Mouse (Mus musculus) stomach, embryonic 16.5 days (tissue): ENCODE measurements around the gene Sulf2. TPM values are rescaled to one million over a fixed set of nuclear protein-coding genes. Genes with fewer than 3 reads are reported as not detected.
A peak's percentile ranks its signal among the peaks of the same experiment; 100 is the strongest.
"Not testable (repeated sequence)": the region's sequence is repeated elsewhere in the genome, so short reads cannot be mapped to it uniquely, and the experiment has no call there.

Experiments
- ATAC-seq: fragments of 200-750 bp; cut with Nextera tagmentation; 2 replicates; pipeline ENCODE4 v1.8.0; 2017; ENCODE audit warnings: moderate number of reproducible peaks, moderate TSS enrichment; ENCODE audit not compliant: insufficient read depth, low FRiP score
- H3K27ac ChIP-seq: fragments of 300-500 bp; sonication (generic); 2 replicates; pipeline ENCODE4 v1.5.1; 2014; ENCODE audit warnings: low read length
- H3K27me3 ChIP-seq: fragments of 300-500 bp; sonication (generic); 2 replicates; pipeline ENCODE4 v1.6.1; 2014; ENCODE audit warnings: low read length, control low read depth, mixed read lengths; ENCODE audit not compliant: control insufficient read depth, insufficient read depth
- H3K36me3 ChIP-seq: fragments of 300-500 bp; sonication (generic); 2 replicates; pipeline ENCODE4 v1.6.1; 2014; ENCODE audit warnings: low read length; ENCODE audit not compliant: control insufficient read depth, insufficient read depth
- H3K4me1 ChIP-seq: fragments of 300-500 bp; sonication (generic); 2 replicates; pipeline ENCODE4 v1.6.1; 2014; ENCODE audit warnings: low read length, control low read depth, mixed read lengths; ENCODE audit not compliant: control insufficient read depth, insufficient read depth
- H3K4me2 ChIP-seq: fragments of 300-500 bp; sonication (generic); 2 replicates; pipeline ENCODE4 v1.6.1; 2014; ENCODE audit warnings: low read depth, low read length, mixed read lengths
- H3K4me3 ChIP-seq: fragments of 300-500 bp; sonication (generic); replicated peaks from 2 replicates; pipeline ENCODE4 v1.5.1; 2014; ENCODE audit warnings: mild to moderate bottlenecking, low read length
- H3K9ac ChIP-seq: fragments of 300-500 bp; sonication (generic); 2 replicates; pipeline ENCODE4 v1.6.1; 2014; ENCODE audit warnings: low read length
- H3K9me3 ChIP-seq: fragments of 300-500 bp; sonication (generic); replicated peaks from 2 replicates; pipeline ENCODE4 v1.6.1; 2016; ENCODE audit warnings: low read length, control low read depth; ENCODE audit not compliant: control insufficient read depth
- WGBS: fragments of 180-500 bp; shearing (Covaris S2); extraction: QIAGEN DNeasy Blood & Tissue Kit; methylation state at CpG from one replicate; pipeline ENCODE4 v1.1.7; 2014; 5-methylcytosine and 5-hydroxymethylcytosine counted together
- polyA plus RNA-seq: library from polyadenylated mRNA; unstranded; fragments of >200 nt; fragmentation: Nextera tagmentation; extraction: Ambion mirVana; gene quantifications from 2 replicates; pipeline ENCODE4 v1.2.1, GENCODE M21; 2015

Gene Sulf2
- polyA plus RNA-seq, 1 experiment from 2014 or later, result 124 TPM

DNA sequence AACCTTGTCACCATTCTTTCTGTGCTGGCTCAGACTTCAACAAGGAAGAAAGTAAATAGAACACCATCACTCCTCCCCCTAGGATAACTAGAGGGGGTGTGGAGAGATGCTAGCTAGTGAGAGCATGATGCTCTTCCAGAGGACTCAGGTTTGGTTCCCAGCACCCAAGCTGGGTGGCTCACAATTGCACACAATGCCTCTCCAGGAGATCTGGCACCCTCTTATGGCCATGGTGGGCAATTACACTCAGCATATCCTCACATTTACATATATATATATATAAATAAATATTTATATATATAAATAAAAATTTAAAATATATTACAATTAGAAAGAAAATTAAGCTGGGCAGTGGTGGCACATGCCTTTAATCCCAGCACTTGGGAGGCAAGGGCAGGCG, 58.6 kb downstream of the Sulf2 start:
- H3K4me2 ChIP-seq, result no peak overlapping the region
- ATAC-seq, result no peak
- no peaks in the 10 kb centered on the region for H3K4me1 ChIP-seq
- no peak overlapping the region for H3K4me3 ChIP-seq
- peaks cover 11% of the 10 kb centered on the region; the same call in 1 of the 2 replicates for H3K36me3 ChIP-seq
- no peak overlapping the region for H3K27ac ChIP-seq
- H3K9ac ChIP-seq, result no peak overlapping the region
- 93% methylated on average over 1 of the region's 1 CpGs for WGBS
- no peaks in the 10 kb centered on the region for H3K27me3 ChIP-seq
- H3K9me3 ChIP-seq, result 0 out of 2 replicates have a peak, but pooled peaks cover 3% of the 10 kb centered on the region

DNA sequence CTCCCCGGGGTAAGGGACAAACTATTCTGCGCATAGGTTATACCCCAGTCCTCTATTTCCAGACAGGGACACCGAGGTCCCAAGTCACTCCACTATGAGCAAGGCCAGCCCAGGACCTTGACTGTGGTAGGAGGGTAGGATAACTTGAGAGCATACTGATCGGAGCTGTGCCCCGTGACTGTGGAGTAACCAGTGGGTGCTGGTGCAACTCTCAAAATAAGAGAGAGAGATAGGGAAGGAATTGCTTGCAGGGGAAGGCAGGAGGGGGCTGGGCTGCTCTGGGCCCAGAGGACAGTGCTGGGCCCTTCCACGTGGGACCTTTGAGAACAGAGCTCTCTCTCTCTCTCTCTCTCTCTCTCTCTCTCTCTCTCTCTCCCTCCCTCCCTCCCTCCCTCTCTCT, 59.2 kb downstream of the Sulf2 start:
- no peak for ATAC-seq
- Histone ChIP-seq H3K4me2 (no peak overlapping the region), H3K36me3 (peaks cover 11% of the 10 kb centered on the region; the same call in 1 of the 2 replicates), H3K27ac (no peak overlapping the region), H3K4me3 (no peak overlapping the region), H3K9me3 (0 out of 2 replicates have a peak, but pooled peaks cover 3% of the 10 kb centered on the region), H3K9ac (no peak overlapping the region), H3K4me1 (no peaks in the 10 kb centered on the region), H3K27me3 (no peaks in the 10 kb centered on the region)
- 92% methylated on average over 6 of the region's 6 CpGs for WGBS

DNA sequence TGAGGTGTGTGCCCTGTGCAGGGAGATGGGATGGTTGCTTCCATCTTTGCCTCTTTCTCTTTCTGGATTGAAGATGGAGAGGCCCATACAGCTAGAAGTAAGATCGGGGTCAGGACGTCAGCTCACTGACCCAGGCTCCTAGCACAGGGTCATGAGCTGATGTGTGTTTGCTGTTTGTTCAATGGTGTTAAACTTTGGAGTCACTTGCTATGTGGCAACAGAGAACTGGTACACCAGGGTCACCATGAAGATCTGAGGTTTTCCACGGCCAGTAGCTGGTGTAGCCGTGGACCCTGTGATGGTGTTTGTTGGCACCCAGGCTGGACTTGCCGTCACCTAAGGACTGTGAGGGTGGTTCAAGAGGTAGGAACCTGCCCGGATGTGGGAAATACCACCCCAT, 63.1 kb downstream of the Sulf2 start:
- Histone ChIP-seq H3K9me3 (0 out of 2 replicates have a peak, but pooled peaks cover 3% of the 10 kb centered on the region), H3K27ac (no peak overlapping the region), H3K36me3 (peaks cover 11% of the 10 kb centered on the region; the same call in 1 of the 2 replicates), H3K4me1 (0 out of 2 replicates have a peak, but pooled peaks cover 6% of the 10 kb centered on the region), H3K4me2 (no peak overlapping the region), H3K4me3 (no peak overlapping the region), H3K27me3 (no peaks in the 10 kb centered on the region), H3K9ac (no peak overlapping the region)
- 89% methylated on average over 6 of the region's 6 CpGs for WGBS
- ATAC-seq, result no peak

DNA sequence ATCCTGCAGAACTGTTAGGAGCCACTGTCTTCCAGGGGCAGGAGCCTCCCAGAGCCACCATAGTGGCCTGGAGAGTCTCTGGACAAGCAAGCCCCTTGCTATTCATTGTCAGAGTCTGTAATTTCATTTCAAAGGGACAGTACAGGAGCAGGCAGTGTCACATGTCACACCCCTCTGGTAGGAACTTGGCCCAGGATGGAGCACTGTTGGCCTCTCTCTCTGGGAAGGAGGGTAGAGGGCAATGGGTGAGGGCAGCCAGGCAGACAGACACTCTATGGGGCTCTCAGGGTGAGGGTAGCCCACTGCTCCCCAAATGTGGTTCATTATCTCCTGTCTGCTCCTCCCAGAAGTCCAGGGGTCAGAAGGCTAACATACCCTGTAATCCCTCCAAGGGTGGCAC, 63.9 kb downstream of the Sulf2 start:
- Histone ChIP-seq H3K4me1 (0 out of 2 replicates have a peak, but pooled peaks cover 6% of the 10 kb centered on the region), H3K9ac (no peak overlapping the region), H3K4me2 (no peak overlapping the region), H3K9me3 (no peaks in the 10 kb centered on the region), H3K27me3 (no peaks in the 10 kb centered on the region), H3K36me3 (peaks cover 11% of the 10 kb centered on the region; the same call in 1 of the 2 replicates), H3K27ac (no peak overlapping the region), H3K4me3 (no peak overlapping the region)
- no peak for ATAC-seq

DNA sequence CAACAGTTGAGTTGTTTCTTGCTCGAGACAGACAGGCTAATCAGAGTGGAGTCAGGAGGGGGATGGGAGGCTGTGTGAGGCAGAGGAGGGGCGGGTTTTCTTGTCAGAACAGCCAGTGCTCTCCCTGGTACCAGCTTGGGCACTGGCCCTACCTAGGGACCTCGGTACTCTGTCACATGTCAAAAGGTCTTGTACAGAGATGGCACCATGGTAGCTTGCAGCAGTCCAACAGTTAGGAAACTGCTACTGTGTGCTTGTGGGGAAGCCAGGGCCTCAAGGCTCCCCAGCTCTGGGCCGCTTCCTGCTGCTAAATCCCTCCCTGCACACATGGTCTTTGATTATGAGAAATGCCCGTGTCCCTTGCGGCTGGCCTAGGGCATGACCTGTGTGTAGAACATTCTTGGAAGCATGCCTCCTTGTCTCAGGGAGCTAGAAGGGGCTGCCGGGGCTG, 65.3 kb downstream of the Sulf2 start:
- no peak overlapping the region for H3K4me3 ChIP-seq
- H3K9me3 ChIP-seq, result no peaks in the 10 kb centered on the region
- H3K4me1 ChIP-seq, result 0 out of 2 replicates have a peak, but pooled peaks cover 6% of the 10 kb centered on the region
- WGBS, result 48% methylated on average over 7 of the region's 7 CpGs
- H3K27me3 ChIP-seq, result no peaks in the 10 kb centered on the region
- no peak overlapping the region for H3K4me2 ChIP-seq
- peak overlapping the region; percentile 6; the same call in 1 of the 2 replicates for H3K27ac ChIP-seq
- H3K9ac ChIP-seq, result peak overlapping the region; percentile 21; the same call in 1 of the 2 replicates
- peaks cover 20% of the 10 kb centered on the region; the same call in 1 of the 2 replicates for H3K36me3 ChIP-seq
- ATAC-seq, result no peak

DNA sequence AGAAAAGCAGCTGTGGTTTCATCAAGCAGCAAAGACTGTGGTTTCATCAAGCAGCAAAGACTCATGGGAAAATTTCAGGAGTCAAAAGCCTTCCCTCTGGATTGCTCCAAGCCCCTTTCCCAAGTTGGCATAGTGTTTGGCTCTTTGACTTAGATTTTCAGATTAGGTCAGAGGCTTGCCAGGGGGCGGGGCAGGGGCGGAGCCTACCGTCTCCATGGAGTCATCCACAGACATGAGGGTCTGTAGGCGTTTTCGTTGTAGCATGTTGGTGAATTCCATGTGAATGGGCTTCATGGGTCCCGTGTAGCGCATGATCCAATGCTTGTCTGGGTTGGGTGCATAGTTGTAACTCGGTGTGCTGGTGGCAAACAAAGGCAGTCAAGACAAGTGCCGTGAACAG, 66.5 kb downstream of the Sulf2 start:
- Histone ChIP-seq H3K27me3 (no peaks in the 10 kb centered on the region), H3K27ac (no peak overlapping the region), H3K4me3 (no peak overlapping the region), H3K9me3 (no peaks in the 10 kb centered on the region), H3K4me2 (no peak overlapping the region), H3K9ac (no peak overlapping the region), H3K36me3 (peaks cover 19% of the 10 kb centered on the region; the same call in 1 of the 2 replicates), H3K4me1 (peaks cover 6% of the 10 kb centered on the region; the same call in 1 of the 2 replicates)
- no peak for ATAC-seq
- WGBS, result 82% methylated on average over 9 of the region's 9 CpGs

DNA sequence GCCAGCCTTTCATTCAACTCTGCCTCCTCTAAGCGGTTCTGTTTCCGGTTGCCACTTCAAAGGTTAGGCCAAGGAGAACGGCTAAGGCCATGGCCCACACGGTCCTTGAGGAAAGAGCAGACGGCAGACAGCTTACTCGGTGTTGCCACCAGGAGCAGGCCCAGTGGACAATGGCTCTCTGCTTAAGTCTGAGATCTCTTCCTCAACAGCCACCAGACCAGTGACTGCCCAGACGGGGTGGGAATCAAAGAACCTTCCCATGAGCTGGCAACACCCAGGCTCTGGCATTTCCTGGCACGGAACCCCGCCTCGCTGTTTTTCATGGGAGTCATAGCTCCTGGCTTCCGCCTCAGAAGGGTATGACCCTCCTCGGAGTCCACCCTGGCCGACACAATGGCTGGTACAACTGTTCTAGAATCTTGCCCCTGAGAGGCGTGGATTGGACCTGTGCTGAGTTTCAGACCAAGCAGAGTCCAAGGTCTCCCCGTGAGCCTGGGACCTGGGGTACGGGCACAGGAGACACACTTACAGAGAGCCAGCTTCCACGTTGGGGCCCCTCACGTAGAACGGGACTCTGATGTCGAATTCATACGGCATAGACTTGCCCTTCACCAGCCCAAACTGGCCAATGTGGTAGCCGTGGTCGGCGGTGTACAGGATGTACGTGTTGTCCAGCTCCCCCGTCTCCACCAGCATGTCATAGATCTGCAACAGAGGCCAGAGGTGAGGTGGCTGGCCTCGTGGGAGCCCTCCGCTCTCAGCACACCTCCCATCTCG, 68.8 kb downstream of the Sulf2 start:
- no peaks in the 10 kb centered on the region for H3K9me3 ChIP-seq
- peaks cover 10% of the 10 kb centered on the region; the same call in 1 of the 2 replicates for H3K36me3 ChIP-seq
- no peak for ATAC-seq
- peaks cover 6% of the 10 kb centered on the region; the same call in 1 of the 2 replicates for H3K4me1 ChIP-seq
- H3K4me2 ChIP-seq, result no peak overlapping the region
- no peak overlapping the region for H3K27ac ChIP-seq
- no peaks in the 10 kb centered on the region for H3K27me3 ChIP-seq
- H3K4me3 ChIP-seq, result no peak overlapping the region
- WGBS, result 81% methylated on average over 29 of the region's 29 CpGs
- H3K9ac ChIP-seq, result no peak overlapping the region

DNA sequence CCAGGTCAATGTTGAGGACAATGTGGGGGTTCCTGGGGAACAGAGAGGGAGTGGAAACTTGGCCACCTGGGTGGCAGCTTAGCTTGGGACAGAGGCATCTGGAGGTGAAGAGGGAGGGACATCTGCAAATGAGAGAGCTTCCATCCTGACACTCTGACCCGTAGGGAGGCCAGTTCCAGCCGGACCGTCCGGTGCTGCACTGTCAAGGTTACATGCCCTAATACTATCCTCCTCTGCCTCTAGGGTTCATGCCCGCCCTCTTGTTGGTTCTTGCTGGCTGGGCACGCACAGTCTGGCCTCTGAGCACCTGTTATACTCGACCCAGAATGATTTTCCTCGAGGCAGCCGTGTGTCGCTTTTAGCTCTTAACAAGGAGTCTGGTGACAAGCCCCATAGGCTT, 69.7 kb downstream of the Sulf2 start:
- Histone ChIP-seq H3K36me3 (peaks cover 10% of the 10 kb centered on the region; the same call in 1 of the 2 replicates), H3K9ac (peak overlapping the region; percentile 31; the same call in 1 of the 2 replicates), H3K4me3 (no peak overlapping the region), H3K27me3 (no peaks in the 10 kb centered on the region), H3K4me1 (peaks cover 14% of the 10 kb centered on the region; the same call in 1 of the 2 replicates), H3K27ac (no peak overlapping the region), H3K4me2 (no peak overlapping the region), H3K9me3 (no peaks in the 10 kb centered on the region)
- 87% methylated on average over 10 of the region's 10 CpGs for WGBS
- no peak for ATAC-seq

DNA sequence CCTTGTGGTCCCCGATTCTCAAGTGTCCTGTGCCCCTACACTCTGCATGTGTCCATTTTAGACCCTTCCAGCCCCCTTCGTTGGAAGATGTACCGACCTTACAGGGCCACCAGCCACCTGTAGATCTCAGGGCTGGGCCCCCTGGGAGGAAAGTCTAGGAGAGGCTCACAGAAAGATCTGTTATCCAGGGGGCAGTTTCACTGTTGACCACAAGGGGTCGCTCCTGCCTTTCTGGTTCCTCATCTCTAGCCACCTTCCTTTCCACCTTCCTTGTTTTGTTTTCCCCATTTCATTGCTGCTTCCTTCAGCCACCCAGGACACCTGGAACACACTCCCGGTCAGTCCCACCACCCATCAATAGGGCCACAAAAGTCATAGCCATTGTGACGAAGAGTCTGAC, 70.5 kb downstream of the Sulf2 start:
- not testable (repeated sequence) for H3K36me3 ChIP-seq, H3K27me3 ChIP-seq, H3K9me3 ChIP-seq, H3K9ac ChIP-seq, H3K4me3 ChIP-seq, H3K4me2 ChIP-seq, ATAC-seq, H3K27ac ChIP-seq
- 33% methylated on average over 6 of the region's 6 CpGs for WGBS
- peaks cover 13% of the 10 kb centered on the region for H3K4me1 ChIP-seq
